Mouse (Mus musculus) gastrocnemius, adult 18-20 months (tissue): ENCODE data around the gene Coro1c. TPM values are rescaled to one million over a fixed set of nuclear protein-coding genes. Genes with fewer than 3 reads are reported as not detected.

ENCODE experiments used
- DNase-seq: peaks from one replicate; pipeline ENCODE4 v3.0.0; 2021; ENCODE audit warnings: low spot score
- total RNA-seq, 2 experiments: library from RNA; stranded (reverse); gene quantifications; 2 replicates each; pipeline ENCODE4 v1.2.3; 2021

Coro1c gene
- total RNA-seq, 2 experiments from 2014 or later, result 8.9 to 12.7 TPM

GRCm38 (mm10) chr5:113888186-113888795 is 20.3 kb downstream of the Coro1c start:
- no peak for DNase-seq

DNA sequence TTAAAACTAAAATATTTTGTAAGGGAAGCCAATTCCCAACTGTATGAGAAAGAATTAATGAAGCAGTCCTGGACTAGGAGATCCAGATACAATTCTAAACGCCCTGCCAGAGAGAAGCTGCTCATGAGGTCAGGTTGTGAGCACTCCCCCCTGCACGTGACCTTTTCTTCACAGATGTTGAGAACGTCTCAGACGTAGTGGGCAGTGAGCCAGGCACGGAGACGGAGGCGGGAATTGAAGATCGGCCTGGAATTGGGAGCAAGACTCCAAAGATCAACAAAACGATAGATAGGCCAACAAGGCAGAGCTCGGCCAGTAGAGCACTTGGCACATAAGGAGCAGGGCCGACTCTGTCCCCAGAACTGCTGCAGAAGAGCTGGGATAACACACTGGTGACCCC is 21.4 kb downstream of the Coro1c start:
- peak; percentile 75 for DNase-seq

- no peak for DNase-seq
Measured at GRCm38 (mm10) chr5:113885623-113886022, 22.9 kb downstream of the Coro1c start.

DNA sequence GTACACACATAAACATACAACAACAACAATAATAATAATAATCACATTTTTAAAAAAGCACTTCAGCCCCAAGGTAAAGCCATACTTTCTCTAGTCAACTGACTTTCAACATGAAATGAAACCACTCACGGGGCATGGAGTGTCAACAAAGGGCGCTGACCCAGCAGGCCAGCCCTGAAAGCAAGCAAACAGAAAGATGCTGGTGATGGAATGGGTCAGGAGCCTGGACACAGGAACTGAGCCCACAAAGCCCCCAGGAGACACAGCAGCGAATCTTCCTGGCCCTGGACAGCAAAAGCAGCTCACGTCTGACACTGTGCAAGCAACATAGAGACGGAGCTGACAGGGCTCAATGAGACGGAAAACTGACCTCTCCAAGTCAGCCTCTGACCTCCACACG is 23.8 kb downstream of the Coro1c start:
- DNase-seq, result no peak

DNA sequence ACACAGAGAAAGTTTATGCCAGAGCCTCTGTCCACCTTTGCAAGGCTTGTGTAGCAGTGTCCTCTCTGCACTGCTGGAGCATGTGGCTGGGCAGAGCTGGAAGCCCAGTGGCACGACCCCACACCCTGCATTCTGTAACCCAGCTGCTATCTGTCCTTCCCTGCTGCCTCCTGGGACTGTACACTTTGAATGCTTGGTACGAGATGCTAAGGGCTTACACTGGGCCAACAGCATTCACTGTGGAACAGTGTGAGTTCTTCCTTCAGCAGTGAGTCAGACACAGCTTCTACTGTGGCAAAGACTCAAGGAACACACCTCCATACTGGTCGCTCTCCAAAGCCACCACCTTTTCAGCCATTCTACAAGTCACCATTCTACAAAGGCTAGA is 25.2 kb downstream of the Coro1c start:
- DNase-seq, result no peak

DNA sequence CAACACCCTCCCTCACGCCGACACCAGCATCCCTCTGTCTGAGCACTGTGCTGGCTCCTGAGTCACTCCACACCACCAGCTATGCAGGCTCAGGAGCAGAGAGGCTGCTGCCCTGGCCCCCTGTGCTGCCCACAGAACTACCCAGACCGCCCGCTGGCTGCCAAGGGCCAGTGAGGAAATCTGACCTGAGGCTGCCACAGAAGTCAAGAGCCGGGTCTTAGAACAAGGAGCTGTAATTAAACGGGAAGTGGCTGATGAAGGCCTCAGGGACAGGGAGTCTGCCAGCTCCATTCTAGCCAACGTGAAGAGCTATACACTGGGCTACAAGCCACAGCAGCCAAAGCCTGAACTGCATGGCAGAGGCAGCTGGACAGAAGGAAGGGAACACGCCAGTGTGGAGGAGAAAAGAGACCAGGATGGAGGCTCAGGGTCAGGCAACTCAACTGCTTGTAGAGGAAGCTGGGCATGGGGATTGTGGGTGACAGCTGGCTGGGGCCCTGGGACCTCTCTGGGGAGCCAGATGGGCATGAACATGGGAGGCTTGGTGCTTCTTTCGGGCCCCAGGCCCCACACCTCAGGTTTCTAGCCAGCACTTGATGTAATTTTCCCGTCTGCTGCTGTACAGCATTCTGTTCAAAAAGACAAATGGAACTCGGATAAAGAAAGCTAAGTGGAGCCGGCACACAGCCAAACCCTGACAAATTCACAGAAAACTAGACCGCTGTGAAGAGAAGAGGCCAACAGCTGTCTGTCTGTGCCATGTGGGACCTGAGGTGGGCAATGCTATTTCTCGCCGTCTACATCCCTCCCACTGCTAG is 25.8 kb downstream of the Coro1c start:
- no peak for DNase-seq

DNA sequence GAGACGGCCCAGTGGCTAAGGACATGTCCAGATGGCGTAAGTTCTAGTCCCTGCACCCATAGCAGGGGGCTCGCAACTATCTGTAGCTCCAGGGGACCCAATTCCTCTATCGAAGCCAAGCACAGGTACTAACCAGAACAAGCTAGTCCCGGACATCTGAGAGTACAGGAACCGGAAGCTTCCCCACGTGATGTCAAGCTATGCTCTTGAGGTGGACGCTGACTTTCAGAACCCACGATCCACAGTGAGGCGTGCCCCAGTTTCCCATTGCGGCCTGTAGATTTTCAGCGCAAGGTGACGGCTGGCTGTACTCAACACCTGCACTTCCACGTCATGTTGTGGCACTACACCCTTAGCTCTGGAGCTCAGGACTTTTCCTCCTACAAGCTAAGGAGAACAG is 27.4 kb downstream of the Coro1c start:
- no peak for DNase-seq

- no peak for DNase-seq
Measured at GRCm38 (mm10) chr5:113878943-113879617, 29.5 kb downstream of the Coro1c start.

GRCm38 (mm10) chr5:113877565-113877964 is 31.0 kb downstream of the Coro1c start:
- DNase-seq, result no peak

DNA sequence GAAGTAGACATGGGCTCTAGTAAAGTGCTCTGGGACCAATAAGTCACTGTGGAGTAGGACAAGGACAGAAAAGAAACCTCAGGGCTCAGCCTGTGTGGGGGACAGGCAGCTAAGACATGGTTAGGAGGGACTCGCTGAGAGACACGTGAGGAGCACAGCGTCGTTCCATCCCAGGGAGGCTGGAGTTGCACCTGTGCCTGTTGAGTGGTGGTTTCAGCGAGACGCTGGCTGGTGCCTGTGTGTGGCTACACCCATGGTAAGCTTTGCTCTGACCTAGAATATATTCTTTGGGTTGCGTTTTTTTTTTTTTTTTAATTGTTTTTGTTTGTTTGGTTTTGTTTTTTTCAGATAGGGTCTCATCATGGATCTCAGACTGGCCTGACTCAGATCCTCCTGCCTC is 32.4 kb downstream of the Coro1c start:
- no peak for DNase-seq

- no peak for DNase-seq
Measured at GRCm38 (mm10) chr5:113875625-113876024, 32.9 kb downstream of the Coro1c start.

DNA sequence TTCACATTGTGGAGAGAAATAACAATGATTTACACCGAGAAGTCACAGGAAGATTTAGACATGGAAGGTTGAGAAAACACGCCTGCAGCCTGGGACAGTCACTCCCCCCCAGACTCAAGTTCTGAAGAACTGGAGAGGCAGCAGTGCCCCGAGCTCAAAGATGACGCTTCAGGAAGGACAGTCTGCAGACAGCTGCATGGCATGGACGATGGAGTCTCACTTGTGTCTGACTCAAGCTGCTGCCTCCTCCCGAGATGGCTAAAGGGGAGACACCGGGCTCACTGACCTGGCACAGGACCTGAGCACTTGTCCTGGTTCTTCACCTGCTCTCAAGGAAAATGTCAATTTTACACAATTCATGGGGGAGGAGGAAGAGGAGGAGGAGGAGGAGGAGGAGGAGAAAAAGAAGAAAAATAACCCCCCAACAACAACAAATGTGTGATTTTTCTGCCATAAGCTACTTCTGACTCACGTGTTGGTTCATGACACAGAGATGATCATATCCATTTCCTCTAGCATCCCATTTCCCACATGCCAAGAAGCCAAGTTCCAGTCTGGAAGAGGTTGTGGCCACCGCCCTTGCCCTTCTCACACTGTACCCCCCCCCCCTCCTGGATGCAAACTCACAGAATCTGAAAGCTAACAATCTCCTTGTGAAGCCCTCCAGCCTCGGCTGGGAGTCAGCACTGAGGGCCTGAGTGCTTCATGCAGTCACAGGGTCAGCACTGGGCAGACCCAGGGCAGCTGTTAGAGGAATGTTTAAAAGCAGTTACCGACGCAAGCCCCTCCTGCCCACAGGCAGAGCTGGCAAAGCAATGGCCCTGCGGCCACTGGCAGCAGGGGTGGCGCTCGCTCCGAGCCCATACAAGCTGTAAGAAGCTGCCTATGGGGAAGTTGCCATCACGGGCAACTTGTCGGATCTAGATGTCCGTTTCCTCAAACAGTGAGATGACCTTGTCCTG is 34.2 kb downstream of the Coro1c start:
- no peak for DNase-seq

- peak; percentile 49 for DNase-seq
Measured at GRCm38 (mm10) chr5:113872936-113873912, 35.3 kb downstream of the Coro1c start.

GRCm38 (mm10) chr5:113871903-113872548 is 36.5 kb downstream of the Coro1c start:
- DNase-seq, result no peak

GRCm38 (mm10) chr5:113870393-113871040 is 38.0 kb downstream of the Coro1c start:
- peak; percentile 83 for DNase-seq

DNA sequence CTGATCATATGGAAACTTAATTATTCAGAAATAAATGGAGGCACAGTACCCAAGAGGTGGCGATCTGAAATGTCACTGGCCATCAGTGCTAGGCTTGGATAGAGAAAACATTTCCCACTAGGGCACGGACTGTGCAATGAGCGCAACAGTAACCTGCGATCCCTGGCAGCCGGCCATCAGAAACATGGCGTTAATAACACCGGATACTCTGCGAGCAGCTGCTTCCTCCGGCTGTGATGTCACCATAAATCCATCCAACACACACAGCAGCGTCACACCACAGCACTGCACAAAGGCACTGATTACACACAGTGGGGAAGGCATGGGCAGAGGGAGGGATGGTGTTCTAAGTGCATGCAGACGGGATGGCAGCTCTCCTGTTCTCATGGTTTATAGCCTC is 39.4 kb downstream of the Coro1c start:
- peak; percentile 80 for DNase-seq

DNA sequence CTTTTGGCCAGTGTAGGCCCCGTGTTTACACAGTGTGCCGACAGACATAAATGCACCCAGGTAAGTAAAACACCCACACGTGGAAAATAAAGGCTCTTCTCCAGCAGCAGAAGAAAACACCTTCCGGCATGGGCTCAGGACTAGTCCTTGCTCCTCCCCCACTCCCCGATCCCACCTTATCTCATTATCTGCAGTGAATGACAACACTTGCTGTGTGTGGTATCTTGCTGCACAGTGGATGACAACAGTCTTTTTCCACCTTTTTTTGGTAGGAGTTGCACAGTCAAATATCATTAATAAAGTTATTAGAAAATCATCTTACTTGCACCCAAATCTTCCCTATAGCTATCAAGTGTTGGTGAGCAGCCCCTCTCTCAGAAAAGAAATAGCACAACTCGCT is 43.6 kb downstream of the Coro1c start:
- no peak for DNase-seq

DNA sequence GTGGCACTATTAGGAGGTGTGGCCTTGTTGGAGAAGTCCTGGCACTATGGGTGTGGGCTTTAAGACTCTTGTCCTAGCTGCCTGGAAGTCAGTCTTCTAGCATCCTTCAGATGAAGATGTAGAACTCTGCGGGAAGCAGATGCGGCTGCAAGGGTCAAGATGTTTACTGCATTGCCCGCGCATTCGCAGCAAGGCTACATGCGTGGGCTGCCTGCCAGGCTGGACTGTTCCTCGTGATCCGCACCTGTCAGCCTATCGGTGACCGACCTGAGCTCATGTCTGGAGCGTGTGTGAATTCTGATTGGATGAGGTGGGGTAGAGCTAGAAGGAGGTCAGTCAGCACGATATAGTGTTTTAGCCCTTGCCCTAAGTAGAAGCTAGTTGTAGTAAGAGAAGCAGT is 44.6 kb downstream of the Coro1c start:
- no peak for DNase-seq

- DNase-seq, result no peak
Measured at GRCm38 (mm10) chr5:113862418-113862817, 46.1 kb downstream of the Coro1c start.
